Mouse (Mus musculus) C2C12 (cell line): ENCODE results near the gene Brox. TPM values are rescaled to one million over a fixed set of nuclear protein-coding genes. Genes with fewer than 3 reads are reported as not detected.
"Not testable (repeated sequence)": the region's sequence is repeated elsewhere in the genome, so short reads cannot be mapped to it uniquely, and the experiment has no call there.

Experiments
- H3K27me3 ChIP-seq: one replicate; pipeline ENCODE4 v1.6.1; 2011; ENCODE audit not compliant: control insufficient read depth, insufficient read depth, insufficient read length
- H3K36me3 ChIP-seq: one replicate; pipeline ENCODE4 v1.6.1; 2011; ENCODE audit not compliant: control insufficient read depth, insufficient read depth
- H3K4me3 ChIP-seq: one replicate; pipeline ENCODE4 v1.5.1; 2011; ENCODE audit warnings: mild to moderate bottlenecking, control low read depth; ENCODE audit not compliant: poor library complexity, insufficient read depth, severe bottlenecking
- H3K79me2 ChIP-seq: one replicate; pipeline ENCODE4 v1.6.1; 2011; ENCODE audit not compliant: control insufficient read depth, insufficient read depth
- H3K79me3 ChIP-seq: one replicate; pipeline ENCODE4 v1.6.1; 2011; ENCODE audit warnings: low read depth, control low read depth
- H3ac ChIP-seq: one replicate; pipeline ENCODE3; 2011; ENCODE audit warnings: low read depth; ENCODE audit not compliant: control insufficient read depth, insufficient read length
- CEBPB ChIP-seq: IDR thresholded peaks from one replicate; pipeline ENCODE4 v1.6.1; 2011; ENCODE audit warnings: low read depth, mild to moderate bottlenecking, control low read depth, moderate library complexity
- CTCF ChIP-seq: IDR thresholded peaks from one replicate; pipeline ENCODE4 v1.5.1; 2011; ENCODE audit not compliant: control insufficient read depth, insufficient read depth, insufficient read length
- FOSL1 ChIP-seq: IDR thresholded peaks from one replicate; pipeline ENCODE4 v1.8.0; 2011; ENCODE audit warnings: mild to moderate bottlenecking, low read length; ENCODE audit not compliant: poor library complexity, insufficient read depth, severe bottlenecking
- MAX ChIP-seq: IDR thresholded peaks from one replicate; pipeline ENCODE4 v1.6.1; 2011; ENCODE audit warnings: mild to moderate bottlenecking, control low read depth
- MYOD1 ChIP-seq: IDR thresholded peaks from one replicate; pipeline ENCODE4 v1.6.1; 2011; ENCODE audit warnings: low read depth; ENCODE audit not compliant: control insufficient read depth, insufficient read length
- MYOG ChIP-seq: IDR thresholded peaks from one replicate; pipeline ENCODE4 v1.6.1; 2011; ENCODE audit not compliant: control insufficient read depth, insufficient read length; ENCODE audit errors: extremely low read depth
- USF1 ChIP-seq: IDR thresholded peaks from one replicate; pipeline ENCODE4 v1.6.1; 2011; ENCODE audit warnings: low read depth, mild to moderate bottlenecking, control low read depth, moderate library complexity
- polyA plus RNA-seq: library from polyadenylated mRNA; unstranded; fragments of >200 nt; fragmentation: generic; extraction: Trizol; gene quantifications from one replicate; pipeline ENCODE4 v1.2.1, GENCODE M21; 2012; ENCODE audit warnings: missing spikeins

The Brox gene
- polyA plus RNA-seq, 1 experiment = 17.3 TPM

DNA sequence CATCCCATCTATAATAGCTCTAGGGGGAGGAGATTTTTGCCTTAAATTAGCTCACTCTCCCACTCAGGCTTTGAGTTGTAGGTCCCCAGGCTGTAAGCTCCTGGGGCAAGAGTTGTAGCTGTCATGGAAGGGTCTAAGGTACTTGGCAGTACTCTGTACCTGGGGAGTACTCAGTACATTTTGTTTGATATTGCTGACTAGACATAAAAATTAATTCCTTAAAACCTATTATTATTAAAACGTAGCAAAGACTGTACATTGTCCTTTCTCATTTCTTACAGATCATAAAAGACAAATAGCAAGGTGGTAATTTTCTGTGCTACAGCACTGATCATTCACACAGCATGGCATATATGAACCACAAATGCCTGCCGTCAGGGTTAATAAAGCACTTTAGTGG is 26.9 kb upstream of the Brox start:
- Histone ChIP-seq H3K4me3 (no peak overlapping the region), H3ac (no peak overlapping the region), H3K36me3 (peaks cover 85% of the 10 kb centered on the region), H3K79me2 (no peaks in the 10 kb centered on the region), H3K79me3 (no peaks in the 10 kb centered on the region), H3K27me3 (no peaks in the 10 kb centered on the region)
- TF ChIP-seq USF1 = no peak
- no peak for TF ChIP-seq MAX
- TF ChIP-seq MYOG = no peak
- TF ChIP-seq MYOD1 = no peak
- no peak for TF ChIP-seq CTCF

DNA sequence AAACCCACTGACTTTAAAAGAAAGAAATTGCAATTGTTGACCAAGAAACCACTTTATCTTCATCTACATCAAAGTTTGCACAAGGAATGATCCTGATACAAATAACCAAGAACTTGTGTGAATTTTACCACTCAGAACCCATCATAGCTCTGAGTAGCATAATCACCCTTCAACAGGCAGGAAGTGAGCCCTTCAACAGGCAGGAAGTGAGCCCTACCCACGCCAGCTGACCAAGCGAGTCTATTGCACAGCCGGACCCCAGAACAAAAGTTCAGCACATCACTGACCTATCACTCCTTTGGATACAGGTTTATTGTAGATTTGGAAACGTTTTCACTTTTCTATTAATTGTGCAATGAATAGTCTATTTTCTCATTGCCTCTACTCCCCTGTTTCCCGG is 25.4 kb upstream of the Brox start:
- H3K79me3 ChIP-seq, H3K4me3 ChIP-seq, H3ac ChIP-seq, H3K27me3 ChIP-seq, H3K79me2 ChIP-seq: not testable (repeated sequence)
- peaks cover 83% of the 10 kb centered on the region for H3K36me3 ChIP-seq

DNA sequence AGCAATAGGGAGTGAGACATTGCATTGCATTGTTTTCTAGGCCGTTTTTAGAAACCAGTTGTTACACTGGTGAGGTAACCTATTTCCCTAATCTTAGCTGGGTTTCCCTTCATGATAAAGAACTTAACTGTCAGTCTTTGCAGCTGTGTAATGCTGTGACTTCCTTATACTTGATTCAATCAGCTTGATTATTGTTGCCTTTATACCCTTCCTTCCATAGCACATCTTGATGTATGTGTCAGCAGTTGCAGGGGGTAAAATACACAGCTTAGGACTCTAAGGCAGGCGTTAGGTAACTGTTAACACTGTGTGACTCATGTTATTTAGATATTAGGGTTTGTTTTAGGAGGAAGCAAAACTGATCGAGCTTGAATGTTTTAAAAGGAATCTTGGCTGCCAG is 23.6 kb upstream of the Brox start:
- H3K79me3 ChIP-seq = no peaks in the 10 kb centered on the region
- TF ChIP-seq CEBPB (no peak), USF1 (no peak), MAX (no peak), FOSL1 (no peak), MYOG (no peak), MYOD1 (no peak), CTCF (no peak)
- no peaks in the 10 kb centered on the region for H3K79me2 ChIP-seq
- H3K27me3 ChIP-seq = no peaks in the 10 kb centered on the region
- H3ac ChIP-seq = no peak overlapping the region
- H3K36me3 ChIP-seq = peaks cover 81% of the 10 kb centered on the region
- H3K4me3 ChIP-seq = no peak overlapping the region

DNA sequence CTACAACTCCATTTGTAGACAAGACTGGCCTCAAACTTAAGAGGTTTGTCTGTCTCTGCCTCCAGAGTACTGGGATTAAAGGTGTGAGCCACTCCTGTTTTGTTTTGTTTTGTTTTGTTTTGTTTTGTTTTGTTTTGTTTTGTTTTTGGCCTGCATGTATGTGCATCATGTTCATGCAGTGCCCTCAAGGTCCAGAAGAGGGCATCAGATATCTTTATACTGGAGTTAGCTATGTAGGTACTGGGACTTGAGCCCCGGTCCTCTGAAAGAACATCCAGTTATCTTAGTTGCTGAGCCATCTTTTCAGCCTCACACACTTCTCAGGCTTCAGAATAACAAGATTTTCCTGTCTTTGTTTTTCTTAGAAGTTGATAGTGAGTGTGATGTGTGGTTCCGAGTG is 18.7 kb upstream of the Brox start:
- Histone ChIP-seq H3K79me2 (peaks cover 3% of the 10 kb centered on the region), H3K27me3 (no peaks in the 10 kb centered on the region), H3ac (no peak overlapping the region), H3K36me3 (peaks cover 80% of the 10 kb centered on the region), H3K79me3 (no peaks in the 10 kb centered on the region), H3K4me3 (no peak overlapping the region)
- TF ChIP-seq MYOD1 (no peak), USF1 (no peak), CTCF (no peak), MAX (no peak), FOSL1 (no peak), CEBPB (no peak), MYOG (no peak)

DNA sequence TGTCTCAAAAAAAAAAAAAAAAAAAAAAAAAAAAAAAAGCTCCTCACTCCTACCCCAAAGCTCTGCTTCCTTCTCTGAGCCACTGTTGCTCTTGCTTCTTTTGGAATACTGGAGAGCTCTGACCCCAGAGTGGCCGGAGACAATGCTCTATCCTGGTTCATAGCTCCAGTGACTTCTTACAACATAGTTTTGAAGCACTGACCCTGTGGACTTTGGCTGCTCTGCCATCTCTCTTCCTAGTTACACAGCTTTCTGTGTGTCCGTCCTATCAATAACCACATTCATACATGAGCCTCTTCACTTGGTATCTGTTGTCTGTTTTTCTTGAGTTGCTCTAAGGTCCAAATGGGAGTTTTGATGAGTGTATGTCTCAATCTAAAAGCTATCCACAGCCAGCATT is 15.0 kb upstream of the Brox start:
- TF ChIP-seq MYOD1 = no peak
- no peak for TF ChIP-seq USF1
- no peak for TF ChIP-seq CTCF
- no peak for TF ChIP-seq MYOG
- no peak for TF ChIP-seq FOSL1
- no peak for TF ChIP-seq CEBPB
- no peak for TF ChIP-seq MAX
- H3K36me3 ChIP-seq = peaks cover 68% of the 10 kb centered on the region
- peaks cover 9% of the 10 kb centered on the region for H3K79me2 ChIP-seq
- no peaks in the 10 kb centered on the region for H3K27me3 ChIP-seq
- H3K79me3 ChIP-seq = no peaks in the 10 kb centered on the region
- H3ac ChIP-seq = no peak overlapping the region
- no peak overlapping the region for H3K4me3 ChIP-seq

DNA sequence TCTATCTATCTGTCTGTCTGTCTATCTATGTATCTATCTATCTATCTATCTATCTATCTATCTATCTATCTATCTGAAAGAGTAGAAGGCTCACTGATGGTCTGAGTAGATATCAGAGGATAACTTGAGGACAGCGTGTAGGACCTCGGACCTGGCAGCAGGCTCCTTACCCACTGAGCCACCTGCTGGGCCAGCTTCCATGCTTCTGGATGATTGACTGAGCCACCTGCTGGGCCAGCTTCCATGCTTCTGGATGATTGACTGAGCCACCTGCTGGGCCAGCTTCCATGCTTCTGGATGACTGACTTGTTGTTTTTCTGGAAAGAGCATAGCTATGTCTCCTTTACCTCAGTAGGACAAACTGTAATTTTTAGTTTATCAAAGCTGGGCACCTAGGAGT is 12.5 kb upstream of the Brox start:
- Histone ChIP-seq H3K36me3 (peaks cover 53% of the 10 kb centered on the region), H3K79me2 (peaks cover 18% of the 10 kb centered on the region)
- not testable (repeated sequence) for H3ac ChIP-seq, H3K79me3 ChIP-seq, H3K4me3 ChIP-seq, H3K27me3 ChIP-seq
- TF ChIP-seq MYOD1 = peak; percentile 97

DNA sequence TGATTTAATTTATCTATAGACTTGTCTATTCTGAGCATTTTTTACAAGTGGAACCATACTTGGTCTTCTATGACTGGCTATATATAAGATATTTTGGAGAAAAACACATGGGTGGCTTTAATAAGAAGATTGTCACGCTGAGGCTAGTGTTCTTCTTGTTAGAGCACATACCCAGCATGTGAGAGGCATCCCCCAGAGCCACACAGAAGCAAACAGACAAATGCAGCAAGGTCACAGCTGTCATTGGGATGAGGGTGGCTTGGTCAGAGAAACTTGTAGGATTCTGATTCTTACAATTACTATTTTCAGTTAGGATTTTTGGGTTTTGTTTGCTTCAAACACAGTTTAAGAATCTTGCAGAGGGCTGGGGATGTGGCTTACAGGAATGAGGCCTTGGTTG is 11.4 kb upstream of the Brox start:
- Histone ChIP-seq H3K27me3 (no peaks in the 10 kb centered on the region), H3ac (no peak overlapping the region), H3K36me3 (peaks cover 42% of the 10 kb centered on the region), H3K4me3 (no peak overlapping the region), H3K79me3 (peaks cover 5% of the 10 kb centered on the region), H3K79me2 (peaks cover 23% of the 10 kb centered on the region)
- TF ChIP-seq CTCF = no peak
- no peak for TF ChIP-seq USF1
- no peak for TF ChIP-seq MAX
- no peak for TF ChIP-seq MYOG
- TF ChIP-seq MYOD1 = no peak
- TF ChIP-seq CEBPB = no peak
- no peak for TF ChIP-seq FOSL1
